Mouse (Mus musculus) adrenal gland, postnatal 14 days (tissue): ENCODE results near the gene Gm3055. TPM values are rescaled to one million over a fixed set of nuclear protein-coding genes. Genes with fewer than 3 reads are reported as not detected.
"Not testable (repeated sequence)": the region's sequence is repeated elsewhere in the genome, so short reads cannot be mapped to it uniquely, and the experiment has no call there.

Experiments
- DNase-seq: peaks from one replicate; pipeline ENCODE4 v3.0.0; 2021; ENCODE audit warnings: mixed read lengths
- long read RNA-seq, 2 experiments: library from polyadenylated mRNA; stranded (forward); transcript quantifications; one replicate each; pipeline ENCODE4 v2.0.0; 2021
- total RNA-seq: library from RNA; stranded (reverse); gene quantifications from 2 replicates; pipeline ENCODE4 v1.2.3, GENCODE M21; 2021

Gm3055 gene
- total RNA-seq, result 2.1 and 3.6 TPM in 2 replicates
- long read RNA-seq, experiment 1, partial matches to known transcripts, result 0 of 3 reads
- long read RNA-seq, experiment 1, other reads (novel, unspliced or antisense), result 2 of 3 reads
- long read RNA-seq, experiment 2, result 0 reads

DNA sequence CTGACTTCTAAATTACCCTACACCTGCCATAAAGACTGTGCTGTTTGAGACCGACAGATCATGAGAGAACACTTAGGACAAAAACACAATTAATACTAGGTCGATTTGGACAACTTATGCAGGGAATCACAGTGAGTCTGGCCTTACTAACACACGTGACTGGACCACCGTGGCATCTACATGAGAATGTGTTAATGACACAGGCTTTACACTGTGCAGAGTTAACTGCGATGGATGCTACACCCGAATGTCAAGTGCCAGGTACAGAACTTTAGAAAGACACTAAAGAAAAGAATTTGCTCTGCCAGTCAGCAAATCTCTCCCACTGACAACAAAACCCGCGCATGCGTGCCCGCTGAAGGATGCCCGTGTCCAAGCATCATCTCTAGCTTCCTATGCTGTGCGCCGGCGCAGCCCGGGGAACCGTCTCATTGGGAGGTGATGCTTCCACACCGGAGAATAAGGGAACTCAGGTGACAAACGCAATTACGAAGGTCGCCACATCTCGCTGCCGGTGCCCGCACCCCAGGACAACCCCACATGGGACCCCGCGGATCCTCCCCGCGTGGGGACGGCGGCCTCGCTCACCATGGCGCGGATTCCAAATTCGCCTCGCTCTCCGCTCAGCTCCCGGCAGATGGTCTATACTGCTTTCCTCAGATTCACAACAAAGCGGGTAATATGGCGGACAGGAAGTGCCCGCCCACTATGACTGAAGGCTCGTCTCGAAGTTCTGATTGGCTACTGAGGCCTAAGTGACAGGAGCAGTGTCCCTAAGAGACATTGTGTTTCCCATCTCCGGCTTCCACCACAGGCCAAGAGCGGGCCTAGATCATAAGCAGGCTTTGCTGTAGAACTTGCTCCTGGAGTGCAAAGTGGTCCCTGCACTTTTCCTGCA is at the start of gene Gm3055:
Gene Gm3055, minus strand, starts transcription at position 656 of the 898 bp plus-strand sequence.
- DNase-seq, result not testable (repeated sequence)

DNA sequence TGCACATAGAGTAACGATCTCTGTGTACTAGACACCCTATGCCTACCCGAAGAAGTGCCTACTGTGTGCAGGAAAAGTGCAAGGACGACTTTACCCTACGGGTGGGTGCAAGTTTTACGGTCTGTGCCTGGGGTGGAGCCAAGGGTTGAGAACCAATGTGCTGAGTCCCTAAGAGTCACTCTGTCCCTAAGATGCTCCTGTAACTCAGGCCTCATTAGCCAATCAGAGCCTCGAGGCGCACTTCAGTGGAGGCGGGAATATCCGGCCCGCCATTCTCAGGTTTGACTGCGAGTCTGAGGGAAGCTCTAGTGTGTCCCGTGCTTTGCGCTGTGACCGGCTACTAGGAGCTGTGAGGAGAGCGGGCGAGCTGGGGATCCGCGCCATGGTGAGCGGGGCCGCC is 40.9 kb upstream of the Gm3055 start, which contains the start of gene Gm4767:
Gene Gm4767, plus strand, starts transcription at position 288 of the 400 bp plus-strand sequence.
- peak; percentile 30 for DNase-seq

DNA sequence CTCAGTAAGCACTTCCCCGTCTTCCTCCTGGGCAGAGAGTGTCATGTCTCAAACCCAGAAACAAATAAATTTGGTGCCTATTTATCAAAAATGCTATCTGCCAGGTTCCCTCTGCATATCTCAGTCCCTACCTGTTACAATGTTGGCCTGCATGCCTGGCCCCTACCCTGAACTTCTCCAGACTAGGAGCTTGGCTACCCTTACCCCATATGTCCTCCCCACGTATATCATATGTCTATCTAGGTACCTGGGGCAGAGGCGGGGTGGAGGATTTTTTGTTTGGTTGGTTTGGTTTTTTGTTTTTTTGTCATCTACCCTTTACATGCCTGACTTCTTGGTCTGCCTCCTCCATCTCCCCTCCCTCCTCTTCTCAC is 430 bp upstream of the Gm3055 start:
- not testable (repeated sequence) for DNase-seq

DNA sequence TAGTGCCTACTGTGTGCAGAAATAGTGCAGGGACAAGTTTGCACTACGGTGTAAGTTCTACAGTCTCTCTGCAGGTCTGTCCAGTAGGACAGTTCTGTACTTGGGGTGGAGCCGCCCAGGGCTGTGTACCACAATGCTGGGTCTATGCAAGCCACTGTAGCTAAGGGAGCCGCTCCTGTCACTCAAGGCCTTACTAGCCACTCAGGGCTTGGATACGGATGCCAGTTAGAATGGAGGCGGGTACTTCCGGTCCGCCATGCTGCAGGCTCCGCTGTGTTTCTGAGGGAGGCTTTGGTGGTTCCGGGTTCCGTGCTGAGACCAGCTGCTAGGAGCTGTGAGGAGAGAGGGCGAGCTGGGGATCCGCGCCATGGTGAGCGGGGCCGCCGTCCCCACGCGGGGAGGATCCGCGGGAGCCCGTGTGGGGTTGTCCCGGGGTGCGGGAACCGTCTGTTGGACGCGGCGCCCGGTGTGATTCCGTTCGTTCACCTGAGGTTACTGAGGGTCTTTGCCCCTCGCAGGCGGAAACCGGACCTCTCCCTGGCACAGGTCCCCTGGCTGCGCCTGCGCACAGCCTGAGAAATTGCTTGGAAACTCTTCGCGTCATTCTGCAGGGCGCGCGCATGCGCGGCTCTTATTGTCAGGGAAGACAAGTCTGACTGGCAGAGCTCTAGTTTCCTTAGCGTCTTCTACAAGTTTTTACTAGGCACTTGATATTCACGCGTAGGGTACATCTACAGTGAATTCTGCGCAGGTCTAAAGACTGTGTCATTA is 66.2 kb downstream of the Gm3055 start, which contains the start of gene Zfp433:
Gene Zfp433, plus strand, starts transcription at position 295 of the 771 bp plus-strand sequence.
- DNase-seq, result not testable (repeated sequence)

Other genes starting within 250 kb of the Gm3055 start
- gene Gna15, start 246.9 kb downstream of the Gm3055 start, total RNA-seq, result 0.85 and 1.9 TPM in 2 replicates
- 65.0 and 67.2 TPM in 2 replicates for gene Gna11, start 226.0 kb downstream of the Gm3055 start, total RNA-seq
- 646 and 698 TPM in 2 replicates for gene Aes, start 211.7 kb downstream of the Gm3055 start, total RNA-seq
- gene Tle2, start 196.6 kb downstream of the Gm3055 start, total RNA-seq, result 17.8 and 18.1 TPM in 2 replicates
- gene Tle6, start 170.1 kb downstream of the Gm3055 start, total RNA-seq, result 10.1 and 15.3 TPM in 2 replicates
- 2.0 TPM in 2 replicates for gene BC025920, start 164.9 kb downstream of the Gm3055 start, total RNA-seq
- gene Sirt6, start 143.4 kb downstream of the Gm3055 start, total RNA-seq, result 22.2 and 24.3 TPM in 2 replicates
- gene Ankrd24, start 142.6 kb downstream of the Gm3055 start, total RNA-seq, result 18.1 and 22.5 TPM in 2 replicates
- 2.1 and 3.3 TPM in 2 replicates for gene Gm10778, start 122.1 kb downstream of the Gm3055 start, total RNA-seq
- gene Zfp433, start 66.3 kb downstream of the Gm3055 start, total RNA-seq, result 6.0 and 8.7 TPM in 2 replicates
- 1.8 and 2.1 TPM in 2 replicates for gene Gm4767, start 41.0 kb upstream of the Gm3055 start, total RNA-seq
- 1.4 and 2.0 TPM in 2 replicates for gene Gm32687, start 92.8 kb upstream of the Gm3055 start, total RNA-seq
- gene Zfp781, start 159.3 kb upstream of the Gm3055 start, total RNA-seq, result 0.85 and 1.7 TPM in 2 replicates